Mouse (Mus musculus): ENCODE data around the gene Ermp1.

Ermp1 gene

DNA sequence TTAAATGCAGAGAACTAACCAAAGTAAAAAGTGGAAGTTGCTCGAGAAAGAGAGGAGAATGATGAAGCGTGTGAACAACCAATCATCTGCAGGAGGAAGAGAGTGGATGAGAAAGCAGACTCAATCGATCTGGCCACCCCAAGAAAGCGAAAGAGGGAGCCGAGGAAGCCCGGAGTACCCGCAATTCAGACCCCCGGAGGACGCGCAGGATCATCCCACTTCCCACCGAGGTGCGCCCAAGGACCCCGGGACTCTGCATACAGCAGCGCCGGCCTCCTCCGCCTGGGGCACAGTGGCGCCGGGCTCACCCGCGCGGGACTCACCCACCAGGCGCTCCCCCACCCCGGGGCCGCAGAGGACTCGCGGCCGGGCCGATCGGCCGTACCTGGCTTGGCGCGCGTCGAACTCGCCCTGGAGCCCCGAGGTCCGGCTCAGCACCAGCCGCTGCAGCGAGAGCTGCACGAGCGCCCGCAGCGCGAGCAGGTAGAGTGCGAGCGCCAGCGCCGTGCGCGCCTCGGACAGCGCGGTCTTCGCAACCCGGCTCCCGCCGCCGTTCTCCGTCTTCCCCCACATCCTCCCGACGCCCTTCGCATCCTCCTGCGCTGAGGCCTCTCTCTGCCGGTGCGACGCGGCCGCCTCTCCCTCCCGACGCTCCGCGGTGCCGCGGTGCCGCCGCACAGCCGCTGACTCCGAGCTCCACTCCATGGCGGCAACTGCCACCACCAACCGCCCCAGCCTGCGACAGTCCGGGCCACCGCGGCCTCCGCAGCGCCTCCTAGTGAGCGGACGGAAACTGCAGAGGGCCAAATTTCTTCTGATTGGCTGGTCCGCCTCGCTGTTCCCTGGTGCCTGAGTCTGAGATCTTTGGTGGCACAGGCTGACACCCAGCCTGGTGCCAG is at the start of gene Ermp1:
Gene Ermp1 (minus strand): TSS at position 765 of the 899 bp plus-strand sequence.
- DNase-seq: peak; percentile 96

DNA sequence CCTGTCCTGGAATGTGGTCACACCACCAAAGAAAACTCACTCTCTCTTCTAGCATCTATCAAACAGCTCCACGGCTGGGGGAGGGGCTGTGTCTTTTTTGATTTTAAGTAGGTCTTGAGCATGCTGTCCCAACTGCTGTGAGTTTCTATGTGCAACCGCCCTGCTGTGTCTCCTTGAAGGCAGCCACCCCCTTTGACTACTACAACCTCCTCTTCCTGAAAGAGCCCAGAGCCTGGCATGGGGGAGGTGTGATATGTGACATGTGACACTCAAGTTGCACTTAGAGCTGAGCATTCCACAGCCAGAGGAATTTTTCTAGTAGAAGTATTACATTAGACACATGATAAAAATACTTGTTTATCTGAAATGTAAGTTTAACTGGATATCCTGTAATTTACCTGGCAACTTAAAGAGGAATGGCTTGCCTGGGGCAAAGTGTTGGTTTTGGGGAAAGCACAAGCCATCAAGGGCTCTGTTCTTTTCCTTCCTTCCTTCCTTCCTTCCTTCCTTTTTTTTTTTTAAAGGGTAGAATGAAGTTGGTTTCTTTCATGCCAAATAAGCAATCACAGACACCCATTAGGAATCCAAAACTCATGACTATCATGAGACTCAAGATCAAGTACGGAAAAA is 49.1 kb upstream of the Ermp1 start, which contains the start of gene Mlana:
Gene Mlana (plus strand): TSS at position 580 of the 630 bp plus-strand sequence.
- DNase-seq: no peak

DNA sequence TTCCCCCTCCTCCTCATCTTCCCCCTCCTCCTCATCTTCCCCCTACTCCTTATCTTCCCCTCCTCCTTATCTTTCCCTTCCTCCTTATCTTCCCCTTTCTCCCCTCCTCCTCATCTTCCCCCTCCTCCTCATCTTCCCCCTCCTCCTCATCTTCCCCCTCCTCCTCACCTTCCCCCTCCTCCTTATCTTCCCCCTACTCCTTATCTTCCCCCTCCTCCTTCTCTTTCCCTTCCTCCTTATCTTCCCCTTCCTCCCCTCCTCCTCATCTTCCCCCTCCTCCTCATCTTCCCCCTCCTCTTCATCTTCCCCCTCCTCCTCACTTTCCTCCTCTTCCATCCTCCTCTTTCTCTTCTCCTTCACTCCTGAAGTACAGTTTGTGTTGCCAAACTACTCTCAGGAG is 48.6 kb upstream of the Ermp1 start:
- DNase-seq: no peak

DNA sequence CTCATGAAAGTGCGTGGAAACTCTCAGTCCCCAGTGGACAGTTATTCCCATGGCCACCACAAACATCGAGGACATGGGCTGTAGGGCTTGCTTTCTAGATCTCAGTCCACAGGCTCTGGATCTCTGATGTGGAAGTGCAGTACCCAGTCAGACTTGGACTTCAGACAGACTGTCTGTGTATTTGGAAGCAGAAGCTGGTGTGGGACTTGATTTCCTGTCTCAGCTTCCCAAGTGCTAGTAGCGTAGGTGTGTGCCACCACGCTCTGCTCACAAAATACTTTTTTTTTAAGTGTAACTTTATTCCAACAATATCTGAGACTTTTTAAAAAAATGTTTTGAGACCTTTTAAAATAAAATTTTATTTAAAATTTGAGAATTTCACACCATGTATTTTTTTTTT is 48.1 kb upstream of the Ermp1 start:
- DNase-seq: no peak

DNA sequence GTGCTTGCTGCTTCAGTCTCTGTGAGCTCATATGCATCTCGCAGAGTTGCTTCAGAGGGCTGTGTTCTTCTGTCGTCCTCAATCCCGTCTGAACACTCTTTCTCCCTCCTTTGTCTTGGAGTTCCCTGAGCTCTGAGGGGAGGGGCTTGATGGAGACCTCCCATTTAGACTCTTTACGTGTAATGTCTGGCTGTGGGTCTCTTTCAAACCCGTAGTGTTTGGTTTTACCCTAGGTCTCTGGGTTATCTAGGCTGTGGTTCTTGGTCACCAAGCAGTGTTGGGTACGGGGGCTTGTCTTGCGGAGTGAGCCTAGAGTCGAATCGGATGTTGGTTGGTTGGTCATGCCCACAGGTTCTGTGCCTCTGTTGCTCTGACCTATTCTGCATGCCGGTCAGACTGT is 46.9 kb upstream of the Ermp1 start:
- no peak for DNase-seq

DNA sequence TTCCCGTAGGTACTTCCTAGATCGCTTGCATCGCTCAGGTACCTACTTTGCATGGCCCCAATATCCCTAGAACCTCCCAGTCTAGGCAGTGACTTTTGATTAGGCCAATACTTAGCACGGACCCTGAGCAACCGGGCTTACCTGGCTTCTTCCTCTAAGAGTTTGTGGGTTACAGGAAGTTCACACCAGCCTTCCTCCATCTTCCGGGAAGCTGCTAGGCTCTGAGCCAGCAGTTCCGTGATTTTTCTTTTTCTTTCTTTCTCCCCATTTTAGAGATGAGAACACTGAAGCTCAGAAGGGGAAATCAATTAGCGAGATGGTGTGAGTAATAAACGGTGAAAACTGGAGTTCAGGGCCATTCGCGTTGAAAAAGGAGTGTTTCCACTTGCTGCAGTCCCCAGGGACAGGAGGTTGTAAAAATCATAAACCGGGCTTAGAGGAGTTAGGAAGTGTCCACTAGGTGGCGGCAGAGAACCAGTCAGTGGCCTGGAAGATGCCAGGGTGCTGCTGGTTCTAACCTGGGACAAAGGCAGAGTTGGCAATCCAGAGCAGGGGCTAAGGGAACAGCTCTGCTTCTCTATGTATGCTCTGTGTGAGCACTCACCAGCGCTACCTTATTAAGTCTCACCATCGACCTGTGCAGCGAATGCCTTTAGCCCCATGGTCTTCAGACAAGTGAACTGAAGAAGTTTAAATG is 35.8 kb upstream of the Ermp1 start:
- peak; percentile 91 for DNase-seq

DNA sequence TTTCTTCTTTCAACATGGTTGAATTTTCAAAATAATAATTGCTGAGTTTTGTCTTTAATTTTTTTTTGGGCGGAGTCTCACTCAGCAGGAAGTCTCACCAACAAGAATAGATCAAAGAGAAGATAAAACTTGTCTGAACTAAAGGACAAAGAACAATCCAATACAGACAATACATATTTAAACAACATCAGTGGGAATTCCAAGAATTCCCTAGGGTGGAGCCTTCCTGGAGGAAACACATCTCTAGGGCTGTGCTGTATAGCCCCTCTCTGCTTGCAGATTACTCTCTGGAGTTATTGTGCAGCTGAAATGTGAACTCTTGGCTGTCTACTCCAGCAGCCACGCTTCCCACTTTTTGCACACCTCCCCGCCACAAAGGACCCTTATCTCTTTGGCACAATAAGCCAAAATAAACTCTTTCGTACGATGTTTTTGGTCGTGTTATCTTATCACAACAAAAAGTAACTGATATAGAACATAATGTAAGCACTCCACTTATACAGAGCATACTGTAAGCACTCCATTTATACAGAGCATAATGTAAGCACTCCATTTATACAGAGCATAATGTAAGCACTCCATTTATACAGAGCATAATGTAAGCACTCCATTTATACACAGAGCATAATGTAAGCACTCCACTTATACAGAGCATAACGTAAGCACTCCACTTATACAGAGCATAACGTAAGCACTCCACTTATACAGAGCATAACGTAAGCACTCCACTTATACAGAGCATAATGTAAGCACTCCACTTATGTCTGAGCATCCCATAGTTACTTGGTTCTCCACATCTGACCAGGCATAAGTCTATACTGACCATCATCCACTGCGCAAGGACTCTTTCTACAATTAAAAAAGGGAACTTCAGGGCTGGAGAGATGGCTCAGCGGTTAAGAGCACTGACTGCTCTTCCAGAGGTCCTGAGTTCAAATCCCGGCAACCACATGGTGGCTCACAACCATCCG is 32.3 kb upstream of the Ermp1 start:
- DNase-seq: no peak

DNA sequence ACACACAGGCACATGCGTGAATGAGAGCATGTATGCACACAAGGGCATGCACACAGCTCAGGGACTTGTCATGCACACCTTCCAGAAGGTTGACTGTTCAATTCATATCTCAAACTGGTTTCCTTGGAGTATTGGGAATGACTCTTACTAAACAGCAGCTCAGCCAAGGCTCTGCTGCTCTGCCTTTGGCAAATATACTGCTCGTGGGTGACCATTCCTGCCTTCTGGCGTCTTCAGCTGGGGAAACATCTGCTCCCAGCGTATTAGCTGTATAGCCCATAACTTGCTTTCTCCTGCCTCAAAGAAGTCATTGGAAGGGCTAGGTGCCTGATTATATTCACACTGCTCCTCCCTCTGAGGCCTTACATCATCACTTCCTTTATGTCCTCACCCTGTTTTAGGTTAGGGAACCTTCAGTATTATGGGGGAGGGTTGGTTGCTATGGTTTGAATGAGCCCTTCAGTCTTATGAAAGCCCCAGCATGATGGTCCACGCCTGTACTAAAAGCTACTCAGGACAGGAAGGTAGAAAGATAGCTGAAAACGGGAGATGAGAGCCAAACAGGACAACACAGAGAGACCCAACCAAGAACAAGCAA is 30.1 kb upstream of the Ermp1 start:
- no peak for DNase-seq

DNA sequence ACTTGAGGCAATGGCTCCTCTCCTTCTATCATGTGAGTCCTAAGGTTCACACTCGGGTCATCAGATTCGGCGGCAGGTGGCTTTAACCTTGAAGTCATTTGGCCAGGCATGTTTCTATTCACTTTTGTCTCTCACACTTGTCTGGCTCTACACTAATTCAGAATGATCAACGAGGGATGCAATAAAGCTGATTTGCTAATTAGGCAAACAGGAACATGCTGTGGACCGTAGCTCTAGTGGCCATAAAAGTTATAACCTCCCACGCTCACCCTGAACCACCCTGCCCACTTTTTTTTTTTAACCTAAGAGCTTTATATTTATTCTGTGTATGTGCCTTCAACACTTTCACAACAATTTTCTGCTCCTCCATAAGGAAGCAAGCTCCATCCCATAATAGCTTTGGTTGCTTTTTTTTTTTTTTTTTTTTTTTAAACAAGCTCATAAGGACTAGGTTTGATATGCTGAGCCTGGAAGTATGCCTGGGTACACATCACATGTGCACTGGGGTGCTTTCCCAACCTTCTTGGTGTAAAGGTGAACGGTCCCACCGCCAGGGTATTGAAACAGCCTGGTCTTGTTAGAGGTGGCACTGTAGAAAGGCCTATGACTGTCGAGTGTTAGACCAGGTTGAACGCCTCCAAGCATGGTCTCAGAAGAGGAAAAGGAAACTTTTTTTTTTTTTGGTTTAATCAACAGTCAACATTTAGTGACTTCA is 28.4 kb upstream of the Ermp1 start:
- no peak for DNase-seq

DNA sequence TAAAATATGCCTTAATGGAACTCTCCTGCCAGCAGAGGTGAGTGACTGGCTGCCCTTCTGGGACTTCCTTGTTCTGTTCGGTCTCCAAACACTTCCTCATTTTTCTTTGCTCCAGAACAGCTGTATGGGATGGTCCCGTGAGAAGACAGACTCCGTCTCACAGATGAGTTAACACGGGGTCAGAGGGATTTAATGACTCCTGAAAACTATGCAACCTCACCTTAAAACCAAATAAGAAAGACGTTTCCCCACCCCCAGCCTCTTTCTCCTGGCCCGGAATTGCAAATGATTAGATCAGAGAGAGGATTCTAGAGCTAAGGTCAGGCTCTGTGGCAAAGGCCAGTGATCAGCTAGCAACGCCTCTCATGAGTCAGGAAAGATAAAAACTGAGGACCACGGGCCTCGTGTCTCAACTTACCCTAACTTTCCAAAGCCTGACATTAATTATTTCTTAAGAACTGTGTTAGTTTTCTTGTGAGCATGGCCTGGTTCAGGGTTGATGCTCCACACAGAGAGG is 27.4 kb upstream of the Ermp1 start:
- no peak for DNase-seq

DNA sequence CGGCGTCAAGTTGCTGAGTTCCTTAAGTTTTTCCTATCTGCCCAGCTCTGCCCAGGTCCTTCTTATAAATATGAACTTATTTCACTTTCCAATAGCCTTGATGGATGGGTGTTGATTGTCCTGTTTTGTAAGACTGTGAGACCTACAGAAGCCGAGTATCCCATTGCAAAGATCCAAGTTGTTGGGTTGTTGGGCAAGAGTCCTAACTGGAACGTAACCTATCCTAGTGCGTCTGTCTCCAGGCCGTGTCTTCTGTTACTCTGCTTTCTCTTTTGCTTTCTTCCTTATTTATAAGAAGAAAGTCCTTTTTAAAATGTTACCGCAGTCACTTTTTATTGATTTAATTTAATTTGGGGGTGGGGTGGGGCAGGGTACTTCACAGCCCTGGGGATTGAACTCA is 26.7 kb upstream of the Ermp1 start:
- no peak for DNase-seq

DNA sequence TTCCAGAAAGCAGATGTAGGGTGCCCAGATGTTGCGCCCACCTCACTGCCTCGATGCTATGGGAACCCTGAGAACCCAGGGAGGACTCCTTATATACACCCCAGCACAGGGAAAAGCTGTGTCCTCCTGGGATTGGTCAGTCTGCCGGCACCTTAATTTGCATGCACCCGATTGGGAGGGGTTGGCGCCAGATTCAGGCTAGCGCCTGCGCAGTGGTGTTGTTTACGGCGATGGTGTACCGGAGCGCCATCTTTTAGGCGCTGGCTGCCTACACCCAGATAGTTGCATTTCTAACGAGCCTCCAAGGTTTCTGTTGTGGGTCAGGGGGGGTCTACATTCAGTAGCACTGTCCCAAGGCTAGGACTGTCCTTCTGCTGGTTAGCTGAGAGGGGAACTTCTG is 24.4 kb upstream of the Ermp1 start:
- DNase-seq: no peak

DNA sequence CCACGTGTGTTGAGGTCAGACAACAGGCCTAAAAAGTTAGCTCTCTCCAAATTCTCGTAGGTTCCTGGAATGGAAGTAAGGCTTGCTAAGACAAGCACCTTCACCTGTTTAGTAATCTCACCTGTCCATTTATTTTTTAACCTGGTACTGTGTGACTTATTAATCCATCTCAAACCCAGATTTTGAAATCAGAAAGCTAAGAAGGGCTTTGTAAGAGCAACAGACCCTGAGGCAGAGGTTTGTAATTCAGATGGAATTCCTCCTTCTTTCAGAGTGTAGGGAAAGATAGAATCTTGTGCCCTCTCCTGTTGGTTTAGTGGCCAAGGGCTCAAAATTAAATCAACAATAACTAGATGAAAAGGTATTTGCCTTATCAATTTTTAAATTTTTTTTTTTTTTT is 22.9 kb upstream of the Ermp1 start:
- DNase-seq: no peak

DNA sequence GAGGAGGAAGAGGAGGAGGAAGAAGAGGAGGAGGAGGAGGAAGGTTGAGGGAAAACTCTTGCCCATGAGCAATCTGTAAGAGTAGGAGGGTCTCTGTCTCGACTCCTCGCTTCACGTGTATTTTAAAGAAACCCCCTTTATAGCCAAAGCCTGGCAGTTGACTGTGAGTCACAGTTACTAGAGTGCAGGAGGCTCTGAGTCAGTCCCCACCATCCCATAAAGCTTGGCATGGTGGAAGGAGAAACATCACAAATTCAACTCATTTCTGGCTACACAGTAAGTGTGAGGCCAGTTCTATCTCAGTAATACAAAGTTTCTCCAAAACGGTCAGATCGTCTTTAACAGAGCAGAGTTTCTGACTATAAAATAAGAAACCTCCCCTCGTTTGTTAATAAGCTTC is 22.0 kb upstream of the Ermp1 start:
- DNase-seq: no peak

DNA sequence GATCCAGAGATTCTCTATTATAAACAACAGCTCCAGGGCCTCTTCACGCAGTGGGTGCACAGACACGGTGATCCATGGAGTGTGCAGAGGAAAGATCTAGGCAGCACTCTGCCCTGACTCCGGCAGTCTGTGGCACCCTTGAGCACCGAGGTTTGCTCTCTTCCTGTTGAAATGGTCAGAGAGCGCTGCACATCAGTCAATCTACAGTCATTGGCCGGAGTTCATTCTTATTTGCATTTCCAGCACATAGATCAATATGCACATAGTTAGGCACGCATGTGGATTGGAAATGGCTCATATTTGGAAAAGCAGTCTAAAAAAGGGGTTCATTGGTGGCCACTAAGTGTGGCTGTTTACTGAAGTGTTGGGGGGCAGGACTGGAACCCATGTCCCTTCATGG is 19.9 kb upstream of the Ermp1 start:
- DNase-seq: no peak

DNA sequence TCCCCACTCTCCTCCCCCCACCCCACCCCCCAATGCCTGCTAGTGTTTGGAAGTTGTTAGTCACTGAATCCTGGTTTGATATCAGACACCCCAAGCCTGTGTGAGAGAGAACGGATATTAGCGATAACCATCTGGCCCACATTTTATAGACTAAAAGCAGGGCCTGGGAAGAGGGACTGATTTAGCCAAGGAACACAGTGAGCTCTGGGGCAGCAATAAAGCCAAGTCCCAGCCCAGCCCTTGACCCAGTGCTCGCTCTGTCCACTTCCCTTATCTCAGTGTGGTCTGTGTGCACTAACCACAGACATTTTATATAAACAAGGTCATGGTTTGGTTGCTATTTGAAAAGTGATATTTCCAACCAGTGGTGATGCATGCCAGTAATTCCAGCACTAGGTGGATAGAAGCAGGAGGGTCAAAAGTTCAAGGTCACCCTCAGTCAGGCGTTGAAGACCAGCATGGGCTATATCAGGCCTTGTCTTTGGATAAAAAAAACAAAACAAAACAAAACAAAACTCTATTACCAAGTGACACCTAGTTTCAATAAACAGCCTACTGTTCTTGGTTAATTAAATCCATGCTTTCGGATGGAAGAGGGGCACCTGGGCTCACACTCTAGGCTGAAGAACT is 18.9 kb upstream of the Ermp1 start:
- no peak for DNase-seq

DNA sequence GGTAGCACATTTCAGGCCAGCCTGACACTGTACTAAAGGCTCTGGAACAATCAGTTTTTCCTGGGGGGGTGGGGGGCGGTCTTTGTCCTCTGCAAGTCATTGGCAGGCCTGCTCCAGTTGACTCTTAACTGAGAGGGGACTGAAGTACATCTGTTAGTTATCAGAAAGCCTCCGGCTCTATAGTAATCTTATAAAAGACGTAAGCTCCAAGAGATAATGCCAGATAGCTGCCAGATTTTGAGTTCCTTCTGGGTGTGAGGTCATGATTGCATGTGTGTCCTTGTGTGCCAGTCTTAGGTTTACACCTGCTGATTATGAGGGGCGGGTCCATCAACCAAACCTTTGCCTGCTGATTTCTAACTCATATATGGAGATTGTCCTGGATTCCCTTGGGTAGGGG is 17.9 kb upstream of the Ermp1 start:
- no peak for DNase-seq

DNA sequence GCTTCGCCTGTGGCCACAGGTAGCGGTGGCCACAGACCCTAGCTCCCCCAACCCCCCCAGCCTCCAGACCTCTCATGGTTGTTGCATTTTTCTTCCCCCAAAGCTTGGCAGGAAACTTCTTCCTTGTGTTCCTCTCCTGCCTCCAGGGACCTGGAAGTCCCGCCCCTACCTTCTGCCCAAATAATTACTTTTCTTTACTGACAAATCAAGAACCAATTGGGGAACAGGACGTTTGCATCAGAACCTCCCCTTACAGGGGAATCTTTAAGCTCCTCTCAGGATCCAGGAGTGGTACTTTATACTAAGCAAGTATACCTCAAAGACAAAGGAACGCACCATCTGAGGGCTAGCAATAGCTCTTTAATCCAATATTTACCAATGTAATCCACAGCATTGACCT is 16.7 kb upstream of the Ermp1 start:
- DNase-seq: no peak

DNA sequence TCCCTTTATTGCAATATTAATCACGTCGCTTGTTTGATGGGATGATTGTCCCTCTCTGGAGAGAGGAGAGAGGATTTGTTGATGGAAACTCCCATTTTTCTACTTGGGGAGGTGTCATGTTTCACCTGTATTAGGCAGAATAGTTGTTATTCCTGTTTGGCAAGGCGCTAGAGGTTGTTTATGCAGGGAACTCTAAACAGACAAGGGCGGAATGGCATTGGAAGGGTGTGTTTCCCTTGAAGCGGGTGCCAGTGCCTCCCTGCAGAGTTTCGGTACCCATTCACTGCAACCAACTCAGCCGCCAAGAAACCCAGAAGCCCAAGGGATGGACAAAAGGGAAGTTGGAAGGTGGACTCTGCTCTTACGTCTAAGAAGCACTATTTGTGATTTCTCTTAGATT is 15.6 kb upstream of the Ermp1 start:
- DNase-seq: no peak

DNA sequence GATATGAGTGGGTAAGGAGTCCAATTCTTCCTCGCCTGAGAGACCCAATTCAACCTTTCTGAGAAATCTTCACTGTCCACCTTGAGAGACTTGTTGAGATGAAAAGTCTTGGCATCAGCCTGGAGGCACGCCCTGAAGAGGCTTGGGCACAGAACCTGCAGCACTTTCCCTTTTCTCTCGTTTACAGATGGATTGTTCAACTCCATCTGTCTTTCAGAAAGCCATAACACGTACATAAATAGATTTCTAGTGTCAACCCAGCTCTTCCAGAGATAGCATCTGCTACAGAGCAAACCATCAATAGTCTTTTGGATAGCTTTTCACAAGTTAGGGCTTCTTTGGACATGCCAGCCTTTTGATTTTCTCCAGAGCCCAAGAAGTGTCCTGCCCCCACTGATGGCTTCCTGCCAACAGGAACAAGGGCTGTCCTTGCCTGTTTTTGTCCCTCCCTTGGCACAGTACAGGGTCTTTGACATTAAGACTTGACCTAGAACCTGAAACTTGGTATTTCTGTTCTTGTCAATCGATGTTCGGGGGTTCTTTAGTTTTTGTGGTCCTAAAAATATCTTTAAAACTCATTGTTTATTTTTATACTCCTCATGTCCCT is 13.9 kb upstream of the Ermp1 start:
- no peak for DNase-seq

Measured in right cerebral cortex, postnatal 14 days (tissue).